Mouse (Mus musculus): ENCODE measurements around the gene Atp2c1.

GRCm38 (mm10) chr9:105368605-105369004 is 158.5 kb downstream of the Atp2c1 start:
- TF ChIP-seq CTCF (conservative IDR thresholded peaks at IDR 0.05; ENCODE audit: low read length) (no peak), POU5F1 (IDR thresholded peaks at IDR 0.05; ENCODE audit: borderline replicate concordance, low read length) (no peak)
